Mouse (Mus musculus): ENCODE data around the gene Rgp1.

Rgp1 gene

DNA sequence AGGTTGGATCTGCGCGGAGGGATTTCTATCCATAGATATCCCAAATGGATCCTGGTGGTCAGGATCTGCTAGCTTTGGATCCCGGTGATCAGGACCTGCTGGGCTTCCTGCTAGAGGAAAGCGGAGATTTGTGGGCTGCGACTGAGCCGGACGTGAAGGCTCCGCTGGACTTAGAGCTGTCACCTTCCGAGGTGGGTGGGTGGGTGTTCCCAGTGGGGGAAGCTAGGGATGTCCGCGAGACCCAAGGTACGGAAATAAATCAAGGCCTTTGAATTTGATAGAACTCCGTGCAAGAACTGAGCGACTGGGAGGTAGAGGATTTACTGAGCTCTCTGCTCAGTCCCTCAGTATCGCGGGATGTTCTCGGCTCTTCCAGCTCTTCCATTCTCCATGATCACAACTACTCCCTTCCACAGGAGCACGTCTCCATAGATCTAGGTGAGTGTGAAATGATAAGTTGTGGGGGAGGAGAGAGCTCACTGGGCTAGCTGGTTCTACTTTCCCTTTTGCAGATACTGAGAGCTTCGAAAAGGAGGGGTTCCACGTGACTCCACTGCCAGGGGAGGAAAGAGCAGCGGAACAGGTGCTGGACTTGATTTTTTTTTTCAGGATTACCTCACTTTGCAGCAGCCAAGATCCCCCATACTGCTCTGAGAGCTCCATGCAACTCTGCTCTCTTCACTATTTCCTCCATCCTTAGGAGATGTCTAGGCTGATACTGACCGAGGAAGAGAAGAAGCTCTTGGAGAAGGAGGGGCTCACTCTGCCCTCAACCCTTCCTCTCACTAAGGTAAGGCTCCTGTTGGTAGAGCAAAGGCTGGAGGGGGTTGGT is 15.5 kb upstream of the Rgp1 start:
- WGBS = 2% methylated on average over 22 of the region's 22 CpGs

DNA sequence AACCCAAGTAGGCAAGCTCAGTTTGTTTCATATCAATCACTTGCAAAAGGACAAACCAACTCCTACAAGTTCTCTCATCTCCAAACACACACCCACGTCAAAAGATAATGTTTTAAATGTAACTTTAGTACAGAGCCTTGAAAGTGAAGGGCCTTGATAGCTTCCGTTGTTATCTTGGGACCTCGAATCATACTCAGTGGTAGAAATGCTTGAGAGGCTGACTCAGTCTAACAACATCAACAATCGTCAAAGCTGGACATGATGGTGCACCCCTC is 15.0 kb upstream of the Rgp1 start:
- 61% methylated on average over 4 of the region's 4 CpGs for WGBS

DNA sequence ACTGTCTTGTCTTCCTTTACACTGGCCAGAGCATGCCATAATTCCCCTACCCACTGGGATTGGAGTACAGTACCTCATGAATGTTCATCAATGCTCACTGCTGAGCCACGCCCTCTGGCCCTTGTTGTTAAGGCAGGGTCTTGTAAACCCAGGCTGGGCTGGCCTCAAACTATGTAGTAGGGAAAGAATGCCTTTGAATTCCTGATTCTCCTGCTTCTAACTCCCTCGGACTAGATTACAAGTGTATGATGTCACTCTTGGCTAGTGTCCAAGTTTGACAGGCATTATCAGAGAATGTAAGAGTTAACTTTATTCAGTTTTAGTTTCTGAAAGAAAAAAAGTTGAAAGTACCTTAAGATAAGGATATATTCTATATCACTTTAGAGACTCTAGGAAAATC is 14.3 kb upstream of the Rgp1 start:
- 24% methylated on average over 2 of the region's 2 CpGs for WGBS

DNA sequence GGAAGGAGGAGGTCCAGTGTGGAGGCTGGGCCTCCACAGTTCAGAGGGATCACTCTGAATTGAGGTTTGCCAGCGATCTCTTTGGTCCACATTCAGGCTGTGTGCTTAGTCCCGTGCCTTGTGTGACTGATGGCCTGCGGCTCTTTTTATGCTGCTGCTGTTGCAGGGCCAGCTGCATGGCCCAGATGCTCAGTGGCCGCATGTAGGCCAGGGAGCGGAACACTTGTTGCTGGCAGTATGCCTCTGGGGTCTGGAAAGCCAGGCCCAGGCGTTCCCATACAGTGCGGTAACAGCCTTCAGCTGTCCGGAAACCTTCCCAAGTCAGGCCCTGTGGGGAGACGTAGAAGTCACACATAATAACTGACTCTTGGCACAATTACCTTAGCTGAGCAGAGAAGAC is 11.4 kb upstream of the Rgp1 start:
- 80% methylated on average over 9 of the region's 9 CpGs for WGBS

DNA sequence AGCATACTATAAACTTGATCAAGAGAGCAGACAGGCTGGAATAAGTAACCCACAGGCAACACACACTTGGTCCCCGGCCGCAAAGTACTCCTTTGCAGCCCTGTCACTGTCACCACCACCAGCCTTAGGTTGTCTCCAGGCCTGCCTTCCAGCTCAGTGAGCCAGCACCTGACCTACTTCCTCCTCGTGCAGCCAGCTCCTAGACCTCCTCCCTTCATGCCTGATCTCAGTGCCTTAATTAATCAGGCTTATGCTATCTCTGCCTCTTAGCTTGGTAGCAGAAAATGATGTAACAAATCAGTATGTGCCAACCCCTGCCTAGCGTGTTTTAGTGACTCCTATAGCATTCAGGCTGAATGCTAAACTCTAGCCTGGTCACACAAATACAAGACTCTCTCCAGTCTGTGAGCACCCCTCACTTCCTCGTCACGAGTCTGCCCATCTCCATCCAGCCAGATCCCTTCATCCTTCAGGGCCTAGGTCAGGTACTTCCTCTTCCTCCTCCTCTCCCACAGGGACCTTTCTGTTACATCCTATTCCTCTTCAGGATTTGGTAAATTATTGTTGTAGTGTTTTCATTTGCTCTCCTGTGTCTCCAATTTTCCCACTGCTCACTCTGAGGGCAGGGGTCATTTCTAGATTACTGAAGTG is 7.0 kb upstream of the Rgp1 start:
- 69% methylated on average over 6 of the region's 6 CpGs for WGBS

GRCm38 (mm10) chr4:43573561-43573960 is 5.0 kb upstream of the Rgp1 start:
- WGBS = 83% methylated on average over 4 of the region's 4 CpGs

- 25% methylated on average over 2 of the region's 2 CpGs for WGBS
Observed at GRCm38 (mm10) chr4:43575356-43575755, 3.2 kb upstream of the Rgp1 start.

DNA sequence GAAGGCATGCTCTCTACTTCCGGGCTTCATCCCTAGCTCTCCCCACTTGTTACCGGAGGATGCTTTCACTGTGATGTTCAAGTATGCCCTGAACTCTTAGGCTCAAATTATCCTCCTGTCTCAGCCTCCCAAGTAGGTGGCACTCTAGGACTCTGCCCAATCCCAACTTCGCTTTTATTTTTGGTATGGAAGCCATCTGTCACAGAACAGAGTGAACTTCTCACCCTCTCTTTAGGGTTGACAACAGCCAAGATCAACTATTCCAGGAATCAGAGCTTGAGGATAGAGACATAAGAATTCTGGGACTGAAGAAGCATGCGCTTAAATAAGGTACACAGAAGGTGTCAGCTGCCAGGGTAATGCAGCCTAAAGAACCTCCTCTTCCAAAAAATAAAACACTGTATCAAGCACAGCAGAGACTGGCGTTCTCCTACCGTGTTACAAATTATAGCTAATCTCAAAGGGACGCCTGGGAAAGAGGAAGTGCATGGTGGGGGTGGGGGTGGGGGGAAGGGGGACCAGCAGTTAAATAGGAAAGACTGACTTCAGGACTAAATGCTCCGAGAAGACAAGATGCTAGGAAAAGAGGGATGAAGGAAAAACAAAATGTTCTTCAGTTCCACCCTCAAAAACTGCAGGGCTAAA is 1.2 kb upstream of the Rgp1 start:
- WGBS = 18% methylated on average over 8 of the region's 8 CpGs

- WGBS = 4% methylated on average over 10 of the region's 10 CpGs
Observed at GRCm38 (mm10) chr4:43579256-43579655, 741 bp downstream of the Rgp1 start.

DNA sequence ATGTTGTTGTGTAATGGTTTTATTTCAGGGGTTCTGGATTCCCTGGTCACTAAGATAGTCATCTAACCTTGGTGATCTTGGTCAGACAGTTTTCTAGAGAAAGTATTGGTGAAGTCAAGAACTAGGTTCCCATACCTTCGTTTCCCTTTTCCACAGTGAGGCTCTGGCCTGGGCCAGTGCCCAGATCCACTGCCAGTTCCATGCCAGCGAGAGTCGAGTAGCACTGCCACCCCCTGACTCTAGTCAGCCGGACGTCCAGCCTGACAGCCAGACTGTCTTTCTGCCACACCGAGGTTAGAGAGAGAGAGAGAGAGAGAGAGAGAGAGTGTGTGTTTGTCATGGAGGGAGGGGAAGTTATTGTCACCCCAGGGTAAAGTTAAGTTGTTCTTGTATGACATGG is 1.2 kb downstream of the Rgp1 start:
- 47% methylated on average over 6 of the region's 6 CpGs for WGBS

- 96% methylated on average over 5 of the region's 5 CpGs for WGBS
Observed at GRCm38 (mm10) chr4:43580721-43581120, 2.2 kb downstream of the Rgp1 start.

DNA sequence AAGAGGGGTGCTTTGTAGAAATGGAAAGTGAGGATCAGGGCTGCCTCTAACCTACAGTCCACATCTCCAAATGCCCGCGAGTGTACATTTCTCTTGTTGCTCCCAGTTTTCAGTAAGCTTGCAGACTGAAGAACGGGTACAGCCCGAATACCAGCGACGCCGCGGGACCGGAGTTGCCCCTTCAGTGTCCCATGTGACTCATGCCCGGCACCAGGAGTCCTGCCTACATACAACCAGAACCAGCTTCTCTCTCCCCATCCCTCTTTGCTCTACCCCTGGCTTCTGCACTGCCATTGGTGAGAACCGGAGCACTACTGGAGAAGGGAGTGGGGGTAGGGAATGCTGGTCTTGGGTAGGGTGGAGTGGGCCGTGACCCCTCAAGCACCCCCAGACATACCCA is 2.9 kb downstream of the Rgp1 start:
- 95% methylated on average over 12 of the region's 12 CpGs for WGBS

GRCm38 (mm10) chr4:43582241-43582640 is 3.7 kb downstream of the Rgp1 start:
- 94% methylated on average over 5 of the region's 5 CpGs for WGBS

DNA sequence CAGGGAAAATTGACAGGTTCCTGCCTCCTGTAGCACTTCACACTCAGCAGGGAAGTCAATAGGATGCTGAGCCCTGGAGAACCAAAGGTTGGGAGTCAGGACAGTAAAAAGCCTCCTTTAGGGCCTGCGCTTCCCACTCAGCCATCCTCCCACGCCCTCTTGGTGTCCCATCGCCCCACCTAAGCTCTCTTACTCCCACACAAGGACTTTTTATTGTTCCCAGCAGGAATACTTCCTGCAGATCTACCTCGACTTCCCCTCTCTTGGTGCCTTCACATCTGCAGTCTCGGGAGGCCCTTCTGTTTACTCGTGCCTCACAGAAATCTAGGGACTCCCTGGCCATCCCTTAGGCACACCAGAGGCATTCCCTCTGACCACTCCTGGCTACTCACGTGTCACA is 4.9 kb downstream of the Rgp1 start:
- 70% methylated on average over 7 of the region's 7 CpGs for WGBS

DNA sequence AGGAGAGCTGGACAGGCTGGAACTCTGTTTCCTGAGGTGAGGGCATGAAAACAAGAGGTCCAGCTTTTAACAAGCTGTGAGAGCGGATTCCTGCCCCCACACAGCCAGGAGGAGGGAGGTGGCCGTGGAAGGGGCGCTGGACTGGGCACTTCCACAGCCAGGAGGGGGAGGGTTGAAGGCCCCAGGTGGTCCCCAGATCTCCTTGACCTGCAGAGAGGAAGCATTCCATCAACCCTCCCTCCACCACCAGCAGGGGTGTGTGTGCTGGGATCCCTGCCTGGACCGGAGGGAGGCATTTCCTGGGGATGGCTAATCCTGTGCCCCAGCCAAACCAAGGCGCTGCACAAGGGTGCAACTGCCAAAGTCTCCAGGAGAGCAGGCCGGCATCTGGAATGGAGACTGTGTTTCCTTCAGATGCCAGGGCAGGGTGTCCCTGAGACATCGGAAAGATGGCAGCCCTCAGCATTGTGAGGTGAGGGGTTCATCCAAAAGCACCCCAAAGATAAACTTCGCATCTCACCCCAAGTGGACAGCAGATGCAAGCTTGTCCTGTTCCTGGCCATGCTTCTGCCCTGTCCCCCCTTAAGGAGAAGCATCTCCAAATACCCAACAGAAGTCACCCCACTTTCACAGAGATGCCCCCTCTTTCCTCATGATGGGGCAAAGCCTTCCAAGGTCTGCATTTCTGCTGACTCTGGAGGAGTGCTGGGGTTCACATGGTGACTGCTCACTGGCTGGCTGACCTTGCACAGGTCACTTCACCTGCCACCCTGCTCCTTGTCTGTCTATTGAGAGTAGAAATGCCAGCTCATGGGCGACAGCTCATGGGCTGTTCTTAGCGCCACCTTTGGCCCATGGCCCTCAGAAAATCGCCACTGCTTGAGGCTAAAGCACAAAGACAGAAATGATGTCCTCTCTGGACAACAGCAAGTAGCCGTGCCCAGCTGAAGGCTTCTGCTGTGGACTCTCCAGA is 6.2 kb downstream of the Rgp1 start, which contains the start of gene Msmp:
Gene Msmp, minus strand, starts transcription at position 51 of the 973 bp plus-strand sequence.
- WGBS = 58% methylated on average over 12 of the region's 12 CpGs

DNA sequence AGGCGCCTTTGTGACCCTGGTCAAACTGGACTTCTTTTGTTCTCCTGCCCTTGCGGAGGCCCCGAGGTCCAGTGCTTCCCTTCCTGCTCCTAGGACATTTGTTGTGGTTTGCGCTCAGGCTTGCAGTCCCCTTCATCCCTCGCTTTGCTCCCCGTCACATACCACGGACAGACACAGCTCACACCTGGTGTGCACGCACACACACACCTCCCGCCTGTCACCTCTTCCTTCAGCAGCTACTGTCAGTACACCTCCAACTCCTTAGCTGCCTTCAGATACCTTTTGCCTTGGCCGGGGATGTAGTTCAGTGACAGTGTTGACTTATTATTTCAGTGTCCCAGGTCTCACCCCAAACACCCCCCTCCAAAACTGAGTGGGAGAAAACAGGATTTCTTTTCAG is 7.2 kb downstream of the Rgp1 start:
- WGBS = 61% methylated on average over 10 of the region's 10 CpGs

GRCm38 (mm10) chr4:43586411-43586810 is 7.9 kb downstream of the Rgp1 start:
- WGBS = 70% methylated on average over 8 of the region's 8 CpGs

GRCm38 (mm10) chr4:43587681-43588080 is 9.2 kb downstream of the Rgp1 start:
- WGBS = 57% methylated on average over 7 of the region's 7 CpGs

GRCm38 (mm10) chr4:43591543-43591942 is 13.0 kb downstream of the Rgp1 start:
- WGBS = 39% methylated on average over 5 of the region's 5 CpGs

DNA sequence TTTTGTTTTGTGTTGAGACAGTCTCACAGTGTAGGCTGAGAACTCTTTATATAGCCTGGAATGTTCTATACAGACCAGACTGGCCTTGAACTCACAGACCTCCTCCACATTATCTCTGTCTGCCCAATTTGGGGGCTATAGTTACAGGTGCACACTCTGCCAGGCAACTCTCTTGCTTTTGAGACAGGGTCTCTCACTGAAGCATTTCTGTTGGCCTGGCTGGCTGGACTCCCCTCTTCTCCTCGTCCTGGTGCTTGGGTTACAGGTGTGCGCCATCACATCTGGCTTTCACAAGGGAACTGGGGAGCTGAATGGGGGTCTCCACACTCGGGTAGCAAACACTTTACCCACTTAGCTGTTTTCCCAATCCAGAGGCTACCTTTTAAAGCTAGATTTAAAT is 13.4 kb downstream of the Rgp1 start:
- 78% methylated on average over 3 of the region's 3 CpGs for WGBS

GRCm38 (mm10) chr4:43593453-43593852 is 14.9 kb downstream of the Rgp1 start:
- 58% methylated on average over 3 of the region's 3 CpGs for WGBS

DNA sequence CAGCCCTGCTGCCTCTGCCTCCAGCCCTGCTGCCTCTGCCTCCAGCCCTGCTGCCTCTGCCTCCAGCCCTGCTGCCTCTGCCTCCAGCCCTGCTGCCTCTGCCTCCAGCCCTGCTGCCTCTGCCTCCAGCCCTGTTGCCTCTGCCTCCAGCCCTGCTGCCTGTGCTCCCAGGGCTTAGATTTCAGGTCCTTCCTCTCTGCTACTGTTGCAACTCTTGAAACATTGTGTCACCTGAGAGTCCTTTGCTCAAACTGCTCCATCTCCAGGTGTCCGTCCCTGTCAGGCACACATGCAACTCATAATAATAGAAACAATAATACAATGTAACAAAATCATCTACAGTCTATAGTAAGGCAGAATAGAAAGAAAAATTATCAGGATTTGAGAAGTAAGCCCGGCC is 18.1 kb downstream of the Rgp1 start:
- whole genome bisulfite sequencing = 89% methylated on average over 2 of the region's 2 CpGs

Measured in cerebral cortex, adult 2 months (tissue).